Mouse (Mus musculus) ES-E14 (cell line): ENCODE measurements around the gene Gpank1. TPM values are rescaled to one million over a fixed set of nuclear protein-coding genes. Genes with fewer than 3 reads are reported as not detected.

Experiments
- DNase-seq: peaks from one replicate; pipeline ENCODE4 v3.0.0-alpha.2; 2013; ENCODE audit warnings: low read depth, low spot score
- H3K27ac ChIP-seq: 2 replicates; pipeline ENCODE4 v1.5.1; 2012; ENCODE audit warnings: low read depth, mild to moderate bottlenecking, low read length, moderate library complexity, mixed read lengths; ENCODE audit not compliant: poor library complexity, insufficient read depth, severe bottlenecking
- H3K36me3 ChIP-seq: 2 replicates; pipeline ENCODE4 v1.6.1; 2012; ENCODE audit warnings: mild to moderate bottlenecking, low read length, moderate library complexity, mixed read lengths; ENCODE audit not compliant: control insufficient read depth, poor library complexity, insufficient read depth, severe bottlenecking
- H3K4me1 ChIP-seq, 2 experiments: fragments of 150-350 bp in 1 of 2; sonication (generic) in 1 of 2; 2 replicates each; pipeline ENCODE4 v1.6.1; 2012; ENCODE audit warnings: low read length in 2 of 2, mild to moderate bottlenecking in 1 of 2, mixed read lengths in 1 of 2; ENCODE audit not compliant: control insufficient read depth in 2 of 2, insufficient read depth in 2 of 2, poor library complexity in 1 of 2
- H3K4me3 ChIP-seq, 2 experiments: fragments of 150-350 bp in 1 of 2; sonication (generic) in 1 of 2; 2 replicates each; pipeline ENCODE4 v1.5.1; 2012; ENCODE audit warnings: low read length in 2 of 2, low read depth in 1 of 2, mild to moderate bottlenecking in 1 of 2, mixed read lengths in 1 of 2; ENCODE audit not compliant: insufficient read depth in 1 of 2, poor library complexity in 1 of 2, severe bottlenecking in 1 of 2
- H3K9ac ChIP-seq: 2 replicates; pipeline ENCODE4 v1.6.1; 2012; ENCODE audit warnings: low read depth, mild to moderate bottlenecking, low read length, mixed read lengths; ENCODE audit not compliant: poor library complexity, insufficient read depth, severe bottlenecking
- H3K9me3 ChIP-seq: fragments of 150-350 bp; sonication (generic); 2 replicates; pipeline ENCODE4 v1.6.1; 2012; ENCODE audit warnings: low read depth, mild to moderate bottlenecking, low read length; ENCODE audit not compliant: control insufficient read depth, insufficient read depth
- CHD2 ChIP-seq: IDR thresholded peaks from 2 replicates; pipeline ENCODE4 v1.6.1; 2014; ENCODE audit warnings: mild to moderate bottlenecking, low read depth, low read length, inconsistent platforms
- HCFC1 ChIP-seq: IDR thresholded peaks from 2 replicates; pipeline ENCODE4 v1.6.1; 2012; ENCODE audit warnings: low read length, inconsistent platforms, borderline replicate concordance; ENCODE audit not compliant: insufficient read depth
- MAFK ChIP-seq: IDR thresholded peaks from 2 replicates; pipeline ENCODE4 v1.6.1; 2014; ENCODE audit warnings: mild to moderate bottlenecking, low read depth, low read length, inconsistent platforms; ENCODE audit not compliant: insufficient read depth
- ZC3H11A ChIP-seq: IDR thresholded peaks from 2 replicates; pipeline ENCODE4 v1.6.1; 2012; ENCODE audit warnings: low read depth, mild to moderate bottlenecking, inconsistent platforms, low read length, borderline replicate concordance
- ZNF384 ChIP-seq: IDR thresholded peaks from 2 replicates; pipeline ENCODE4 v1.6.1; 2012; ENCODE audit warnings: low read depth, low read length, inconsistent platforms
- in situ Hi-C, 2 experiments: fragments of 600-800 bp; cut with MboI; formaldehyde crosslinking; loops; one replicate each; pipeline ENCODE4 v1.15.1; 2025; ENCODE audit warnings: low sequenced_read_pairs in 2 of 2, inconsistent platforms in 1 of 2; ENCODE audit not compliant: unreplicated experiment in 2 of 2
- total RNA-seq: library from RNA; depleted of rRNA; stranded (reverse); fragments of 300-350 nt; gene quantifications from 2 replicates; pipeline ENCODE4 v1.2.3, GENCODE M21; 2012

Gene Gpank1
- total RNA-seq, 1 experiment = 31.1 TPM

GRCm38 (mm10) chr17:35102299-35102698 lies 19.0 kb upstream of the Gpank1 start:
- TF ChIP-seq ZC3H11A (no peak), HCFC1 (no peak), ZNF384 (no peak), MAFK (no peak), CHD2 (no peak)
- H3K4me3 ChIP-seq = no peak overlapping the region
- in situ Hi-C loops = loop anchor here in 1 of 2 experiments (25.0 kb wide), 1 partner anchor 90 kb away; the partner anchor contains the start of genes Vars and Vwa7
- no peak overlapping the region for H3K9ac ChIP-seq
- H3K36me3 ChIP-seq = peaks cover 18% of the 10 kb centered on the region; the same call in 1 of the 2 replicates
- peaks cover 0 to 9% of the 10 kb centered on the region in 2 experiments; a peak in 1 of 4 replicates for H3K4me1 ChIP-seq
- H3K9me3 ChIP-seq = no peaks in the 10 kb centered on the region
- no peak overlapping the region for H3K27ac ChIP-seq
- DNase-seq = no peak

GRCm38 (mm10) chr17:35103221-35103690 lies 18.0 kb upstream of the Gpank1 start:
- Histone ChIP-seq H3K4me3 (no peak overlapping the region), H3K27ac (no peak overlapping the region), H3K9ac (no peak overlapping the region), H3K36me3 (peaks cover 18% of the 10 kb centered on the region; the same call in 1 of the 2 replicates), H3K4me1 (peaks cover 0 to 9% of the 10 kb centered on the region in 2 experiments; a peak in 1 of 4 replicates), H3K9me3 (no peaks in the 10 kb centered on the region)
- no peak for TF ChIP-seq CHD2
- no peak for TF ChIP-seq HCFC1
- TF ChIP-seq MAFK = no peak
- TF ChIP-seq ZC3H11A = no peak
- TF ChIP-seq ZNF384 = no peak
- in situ Hi-C loops = loop anchor here in 1 of 2 experiments (25.0 kb wide), 1 partner anchor 91 kb away; the partner anchor contains the start of genes Vars and Vwa7
- DNase-seq = no peak

GRCm38 (mm10) chr17:35104079-35104478 lies 17.2 kb upstream of the Gpank1 start:
- no peak for DNase-seq
- Histone ChIP-seq H3K9ac (no peak overlapping the region), H3K36me3 (peaks cover 14% of the 10 kb centered on the region; the same call in 1 of the 2 replicates)

GRCm38 (mm10) chr17:35104754-35105153 lies 16.5 kb upstream of the Gpank1 start:
- no peak for DNase-seq
- in situ Hi-C loops = loop anchor here in 1 of 2 experiments (25.0 kb wide), 1 partner anchor 92 kb away; the partner anchor contains the start of genes Vars and Vwa7
- Histone ChIP-seq H3K9me3 (no peaks in the 10 kb centered on the region), H3K4me1 (peaks cover 0 to 7% of the 10 kb centered on the region in 2 experiments; a peak in 1 of 4 replicates), H3K27ac (no peak overlapping the region), H3K9ac (no peak overlapping the region), H3K36me3 (peaks cover 14% of the 10 kb centered on the region; the same call in 1 of the 2 replicates), H3K4me3 (no peak overlapping the region)
- no peak for TF ChIP-seq HCFC1
- no peak for TF ChIP-seq ZC3H11A
- no peak for TF ChIP-seq CHD2
- TF ChIP-seq MAFK = no peak
- TF ChIP-seq ZNF384 = no peak

More at GRCm38 (mm10) chr17:35104079-35104478, 17.2 kb upstream of the Gpank1 start:
- no peak overlapping the region for H3K4me3 ChIP-seq
- no peaks in the 10 kb centered on the region for H3K9me3 ChIP-seq
- TF ChIP-seq ZC3H11A (no peak), ZNF384 (no peak), HCFC1 (no peak), CHD2 (no peak), MAFK (no peak)
- H3K4me1 ChIP-seq = peaks cover 0 to 9% of the 10 kb centered on the region in 2 experiments; a peak in 1 of 4 replicates
- in situ Hi-C loops = loop anchor here in 1 of 2 experiments (25.0 kb wide), 1 partner anchor 92 kb away; the partner anchor contains the start of genes Vars and Vwa7
- no peak overlapping the region for H3K27ac ChIP-seq
